Mouse (Mus musculus) megakaryocyte, embryonic 14.5 days (primary cell): Measurements from ENCODE around the gene Ssbp2. TPM values are rescaled to one million over a fixed set of nuclear protein-coding genes. Genes with fewer than 3 reads are reported as not detected.
A peak's percentile ranks its signal among the peaks of the same experiment; 100 is the strongest.

Experiments used
- H3K27me3 ChIP-seq: replicated peaks from 2 replicates; pipeline ENCODE3; 2012; ENCODE audit warnings: inconsistent platforms
- H3K36me3 ChIP-seq: replicated peaks from 2 replicates; pipeline ENCODE3; 2012; ENCODE audit warnings: low read length, inconsistent platforms, mixed read lengths
- H3K4me1 ChIP-seq: 2 replicates; pipeline ENCODE4 v1.6.1; 2012; ENCODE audit warnings: inconsistent platforms
- H3K4me3 ChIP-seq: replicated peaks from 2 replicates; pipeline ENCODE3; 2012; ENCODE audit warnings: moderate library complexity, mild to moderate bottlenecking, inconsistent platforms
- H3K9me3 ChIP-seq: 2 replicates; pipeline ENCODE4 v1.6.1; 2012; ENCODE audit warnings: inconsistent platforms
- FLI1 ChIP-seq: IDR thresholded peaks from 2 replicates; pipeline ENCODE4 v1.6.1; 2012; ENCODE audit warnings: low read length, inconsistent platforms, mixed read lengths
- GATA1 ChIP-seq: IDR thresholded peaks from 3 replicates; pipeline ENCODE4 v1.6.1; 2012; ENCODE audit warnings: mixed read lengths, low read length, inconsistent platforms, borderline replicate concordance
- polyA plus RNA-seq: library from polyadenylated mRNA; stranded (reverse); fragments of >175 nt; gene quantifications from 2 replicates; pipeline ENCODE4 v1.2.3, GENCODE M21; 2012; ENCODE audit warnings: low replicate concordance; ENCODE audit not compliant: insufficient read depth

Gene Ssbp2
- polyA plus RNA-seq, 1 experiment: 15.0 TPM

DNA sequence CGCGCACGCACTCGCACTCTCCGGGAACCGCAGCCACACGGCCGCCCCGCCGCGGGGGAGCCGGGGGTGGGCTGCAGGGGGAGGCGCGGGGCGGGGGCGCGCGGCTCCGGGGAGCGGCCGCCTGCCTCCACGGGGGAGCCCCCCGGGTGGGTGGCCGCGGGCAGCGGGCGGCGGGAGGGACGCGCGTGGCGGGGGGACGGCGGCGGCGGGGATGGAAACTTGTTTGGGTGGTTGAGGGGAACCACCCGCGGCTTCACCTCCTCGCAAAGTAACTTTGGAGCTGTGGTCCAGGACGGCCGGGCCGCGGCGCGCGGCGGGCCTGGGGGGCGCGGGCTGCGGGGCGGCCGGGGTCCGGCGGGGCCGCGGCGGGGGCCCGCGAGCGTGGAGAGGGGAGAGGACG lies 1.2 kb downstream of the Ssbp2 start:
- no peaks in the 10 kb centered on the region for H3K9me3 ChIP-seq
- H3K36me3 ChIP-seq: no peaks in the 10 kb centered on the region
- H3K4me1 ChIP-seq: peaks cover 57% of the 10 kb centered on the region
- peak overlapping the region; percentile 100 for H3K4me3 ChIP-seq
- no peaks in the 10 kb centered on the region for H3K27me3 ChIP-seq
- TF ChIP-seq FLI1 (no peak), GATA1 (no peak)

GRCm38 (mm10) chr13:91461711-91462351 lies 1.7 kb downstream of the Ssbp2 start:
- Histone ChIP-seq H3K9me3 (no peaks in the 10 kb centered on the region), H3K27me3 (no peaks in the 10 kb centered on the region), H3K4me1 (peaks cover 57% of the 10 kb centered on the region), H3K4me3 (peak overlapping the region; percentile 100), H3K36me3 (no peaks in the 10 kb centered on the region)
- TF ChIP-seq GATA1: no peak
- TF ChIP-seq FLI1: no peak

- Histone ChIP-seq H3K4me3 (peak overlapping the region; percentile 100), H3K9me3 (no peaks in the 10 kb centered on the region), H3K36me3 (no peaks in the 10 kb centered on the region), H3K4me1 (peaks cover 58% of the 10 kb centered on the region), H3K27me3 (no peaks in the 10 kb centered on the region)
- TF ChIP-seq GATA1 (no peak), FLI1 (no peak)
Measured at GRCm38 (mm10) chr13:91462395-91462794, 2.3 kb downstream of the Ssbp2 start.

- TF ChIP-seq GATA1 (no peak), FLI1 (no peak)
- H3K36me3 ChIP-seq: no peaks in the 10 kb centered on the region
- H3K4me1 ChIP-seq: peaks cover 52% of the 10 kb centered on the region
- no peaks in the 10 kb centered on the region for H3K27me3 ChIP-seq
- H3K4me3 ChIP-seq: peak overlapping the region; percentile 26
- H3K9me3 ChIP-seq: no peaks in the 10 kb centered on the region
Measured at GRCm38 (mm10) chr13:91462893-91463481, 2.9 kb downstream of the Ssbp2 start.

GRCm38 (mm10) chr13:91465002-91465715 lies 5.1 kb downstream of the Ssbp2 start:
- peaks cover 43% of the 10 kb centered on the region for H3K4me1 ChIP-seq
- H3K9me3 ChIP-seq: no peaks in the 10 kb centered on the region
- no peak overlapping the region for H3K4me3 ChIP-seq
- H3K27me3 ChIP-seq: no peaks in the 10 kb centered on the region
- no peak for TF ChIP-seq FLI1
- no peak for TF ChIP-seq GATA1
- H3K36me3 ChIP-seq: peaks cover 5% of the 10 kb centered on the region

- H3K4me1 ChIP-seq: peaks cover 71% of the 10 kb centered on the region
Measured at GRCm38 (mm10) chr13:91471566-91471965, 11.5 kb downstream of the Ssbp2 start.

DNA sequence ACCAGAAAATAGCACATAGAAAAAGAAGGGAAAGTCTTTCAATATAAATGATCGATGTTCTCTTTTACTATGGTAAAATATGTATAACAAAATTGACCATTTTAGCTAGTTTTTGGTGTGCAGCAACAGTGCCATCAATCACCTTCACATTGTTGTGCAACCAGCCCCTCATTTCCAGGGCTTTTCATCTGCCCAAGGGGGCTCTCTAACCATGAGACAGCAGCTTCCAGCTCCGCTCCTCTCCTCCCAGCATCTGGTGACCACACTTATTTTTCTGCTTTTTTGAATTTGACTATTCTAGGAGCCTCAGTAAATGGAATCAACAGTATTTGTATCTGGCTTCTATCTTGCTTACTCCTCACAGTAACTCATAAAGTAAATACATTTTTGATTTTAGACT lies 11.9 kb downstream of the Ssbp2 start:
- Histone ChIP-seq H3K27me3 (no peaks in the 10 kb centered on the region), H3K4me1 (peaks cover 74% of the 10 kb centered on the region), H3K36me3 (peaks cover 30% of the 10 kb centered on the region), H3K4me3 (no peak overlapping the region), H3K9me3 (peaks cover 8% of the 10 kb centered on the region; the same call in 1 of the 2 replicates)
- TF ChIP-seq FLI1: no peak
- TF ChIP-seq GATA1: no peak

More at GRCm38 (mm10) chr13:91471566-91471965, 11.5 kb downstream of the Ssbp2 start:
- H3K36me3 ChIP-seq: peaks cover 28% of the 10 kb centered on the region
- no peak overlapping the region for H3K4me3 ChIP-seq
- TF ChIP-seq GATA1: no peak
- no peak for TF ChIP-seq FLI1
- H3K27me3 ChIP-seq: no peaks in the 10 kb centered on the region
- peaks cover 5% of the 10 kb centered on the region; the same call in 1 of the 2 replicates for H3K9me3 ChIP-seq

- Histone ChIP-seq H3K4me3 (peak overlapping the region; percentile 78), H3K36me3 (peaks cover 29% of the 10 kb centered on the region), H3K4me1 (peaks cover 83% of the 10 kb centered on the region), H3K9me3 (peaks cover 8% of the 10 kb centered on the region; the same call in 1 of the 2 replicates), H3K27me3 (no peaks in the 10 kb centered on the region)
- TF ChIP-seq GATA1 (no peak), FLI1 (no peak)
Measured at GRCm38 (mm10) chr13:91473527-91473926, 13.4 kb downstream of the Ssbp2 start.

DNA sequence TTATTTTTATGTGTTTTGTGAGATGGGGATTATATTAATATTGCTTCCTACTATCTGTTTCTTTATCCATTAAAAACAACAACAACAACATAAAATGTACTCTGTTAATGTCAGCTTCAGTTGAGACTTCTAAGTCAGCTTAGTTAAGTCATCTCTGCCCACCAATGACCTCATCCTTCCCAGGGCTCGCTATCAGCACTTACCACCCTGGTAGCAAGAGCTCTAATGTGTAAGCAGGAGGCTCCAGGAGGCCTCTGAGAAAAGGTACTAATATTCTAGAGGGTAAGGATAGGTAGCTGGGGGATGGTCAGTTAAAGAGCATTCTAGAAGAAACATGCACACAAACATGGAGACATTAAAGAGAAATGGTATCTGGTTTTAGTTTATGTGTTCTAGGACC lies 13.9 kb downstream of the Ssbp2 start:
- Histone ChIP-seq H3K27me3 (no peaks in the 10 kb centered on the region), H3K9me3 (peaks cover 8% of the 10 kb centered on the region; the same call in 1 of the 2 replicates), H3K4me1 (peaks cover 78% of the 10 kb centered on the region), H3K36me3 (peaks cover 25% of the 10 kb centered on the region), H3K4me3 (peak overlapping the region; percentile 26)
- no peak for TF ChIP-seq GATA1
- no peak for TF ChIP-seq FLI1

DNA sequence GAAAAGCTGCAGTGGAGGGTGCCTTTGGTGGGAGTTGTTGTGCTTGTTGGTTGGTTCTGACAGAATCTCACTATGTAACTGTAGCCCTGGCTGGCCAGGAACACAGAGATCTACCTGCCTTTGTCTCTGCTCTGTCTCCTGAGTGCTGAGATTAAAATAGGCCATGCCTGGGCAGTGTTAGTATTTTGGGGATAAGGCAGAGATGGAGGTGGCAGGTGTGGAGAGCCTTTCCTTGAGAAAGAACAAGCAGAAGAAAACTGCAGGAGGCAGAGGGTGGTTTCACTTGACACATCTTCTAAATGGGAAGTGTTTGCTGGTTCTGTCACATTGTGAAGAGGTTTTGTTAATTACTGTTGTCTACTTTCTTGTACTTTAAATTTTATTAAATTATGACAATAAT lies 15.8 kb downstream of the Ssbp2 start:
- Histone ChIP-seq H3K27me3 (no peaks in the 10 kb centered on the region), H3K36me3 (peaks cover 27% of the 10 kb centered on the region), H3K9me3 (peaks cover 8% of the 10 kb centered on the region; the same call in 1 of the 2 replicates), H3K4me3 (no peak overlapping the region), H3K4me1 (peaks cover 70% of the 10 kb centered on the region)
- TF ChIP-seq FLI1 (no peak), GATA1 (no peak)
